ENCODE assay signal across 24 mouse cellular contexts in genomic region chr4:133719791-133720190, GRCm38 (mm10). TPM values are rescaled to one million over a fixed set of nuclear protein-coding genes. Genes with fewer than 3 reads are reported as not detected.
A peak's percentile ranks its signal among the peaks of the same experiment; 100 is the strongest.
DNase-seq lines count a peak whose midpoint lies in the region; ATAC-seq lines count a peak whose summit lies in the region.
"Had no signal": no experiment of that assay in that cellular context is flagged by ENCODE, and none has a peak within 500 bp of the region (broad histone marks: within the 10 kb centered on the region; RNA-seq: fewer than 3 reads in every experiment).

No protein-coding gene starts in this region.

- no peak overlapping the region for H3K9ac ChIP-seq in embryonic facial prominence, embryonic 13.5 days
- H3K9ac ChIP-seq: embryonic facial prominence, embryonic 12.5 days; embryonic facial prominence, embryonic 15.5 days; forebrain, embryonic 12.5 days had no signal

- H3K4me1 ChIP-seq in embryonic facial prominence, embryonic 13.5 days, result no peaks in the 10 kb centered on the region
- H3K4me1 ChIP-seq in embryonic facial prominence, embryonic 10.5 days, result no peaks in the 10 kb centered on the region
- H3K4me1 ChIP-seq: embryonic facial prominence, embryonic 12.5 days; embryonic facial prominence, embryonic 15.5 days; forebrain, embryonic 12.5 days had no signal

- no peak overlapping the region for H3K4me2 ChIP-seq in embryonic facial prominence, embryonic 13.5 days
- H3K4me2 ChIP-seq: embryonic facial prominence, embryonic 12.5 days; embryonic facial prominence, embryonic 15.5 days; forebrain, embryonic 12.5 days had no signal

- DNase-seq in embryonic facial prominence, embryonic 10.5 days (ENCODE audit: low spot score), result no peak
- peak; percentile 21 for DNase-seq in CD4-positive helper T cell, adult 2 months (ENCODE audit: low read depth, low spot score)
- DNase-seq in naive thymus-derived CD4-positive, alpha-beta T cell, adult 2 months (ENCODE audit: low read depth), result peak; percentile 58
- DNase-seq in embryo, embryonic 9.5 days (ENCODE audit: extremely low spot score), result no peak
- no peak for DNase-seq in layer of hippocampus, adult 11-12 months (ENCODE audit: low spot score)
- DNase-seq: adrenal gland, adult 8-10 months; adrenal gland, postnatal 14 days; adrenal gland, postnatal 36 days; B cell, adult 2 months; cerebellum, adult 11-12 months; cerebellum, adult 2 months; cerebellum, adult 9-10 months; cerebellum, postnatal 10 days; cerebellum, postnatal 25 days had no signal

- no peak for ATAC-seq in embryonic facial prominence, embryonic 13.5 days (ENCODE audit: insufficient number of reproducible peaks, insufficient read depth, low FRiP score, low TSS enrichment, low read depth)
- peak; percentile 34 for ATAC-seq in CD4-positive, CD25-positive, alpha-beta regulatory T cell, adult 4 months
- ATAC-seq: activated CD4-positive, CD25-positive, alpha-beta regulatory T cell, adult 4 months; forebrain, embryonic 14.5 days; forebrain, embryonic 16.5 days had no signal

- H3K27me3 ChIP-seq in embryonic facial prominence, embryonic 13.5 days, result no peaks in the 10 kb centered on the region
- no peaks in the 10 kb centered on the region for H3K27me3 ChIP-seq in embryonic facial prominence, embryonic 10.5 days (replicated peaks; ENCODE audit: low read depth, poor library complexity, severe bottlenecking)
- H3K27me3 ChIP-seq: embryonic facial prominence, embryonic 12.5 days; embryonic facial prominence, embryonic 15.5 days; forebrain, embryonic 12.5 days had no signal

- 0 out of 2 replicates have a peak overlapping the region, but pooled peaks have one; percentile 48 for H3K27ac ChIP-seq in embryonic facial prominence, embryonic 13.5 days
- H3K27ac ChIP-seq in embryonic facial prominence, embryonic 10.5 days (replicated peaks), result no peak overlapping the region
- H3K27ac ChIP-seq: embryonic facial prominence, embryonic 12.5 days; embryonic facial prominence, embryonic 15.5 days; forebrain, embryonic 10.5 days; forebrain, embryonic 12.5 days had no signal

- no peaks in the 10 kb centered on the region for H3K9me3 ChIP-seq in embryonic facial prominence, embryonic 13.5 days
- no peaks in the 10 kb centered on the region for H3K9me3 ChIP-seq in embryonic facial prominence, embryonic 10.5 days
- H3K9me3 ChIP-seq: embryonic facial prominence, embryonic 12.5 days; embryonic facial prominence, embryonic 15.5 days; forebrain, embryonic 10.5 days; forebrain, embryonic 12.5 days had no signal

- 82% methylated on average over 3 of the region's 3 CpGs for WGBS in embryonic facial prominence, embryonic 13.5 days
- WGBS in embryonic facial prominence, embryonic 10.5 days, result 91% methylated on average over 3 of the region's 3 CpGs

- H3K4me3 ChIP-seq in embryonic facial prominence, embryonic 13.5 days, result no peak overlapping the region
- no peak overlapping the region for H3K4me3 ChIP-seq in embryonic facial prominence, embryonic 10.5 days
- H3K4me3 ChIP-seq: embryonic facial prominence, embryonic 12.5 days; embryonic facial prominence, embryonic 15.5 days; erythroblast, embryonic 14.5 days; forebrain, embryonic 10.5 days; forebrain, embryonic 12.5 days had no signal

- peaks cover 86% of the 10 kb centered on the region for H3K36me3 ChIP-seq in embryonic facial prominence, embryonic 13.5 days
- peaks cover 99% of the 10 kb centered on the region for H3K36me3 ChIP-seq in embryonic facial prominence, embryonic 10.5 days (replicated peaks)

RNA-seq across cellular contexts. Expression of gene Arid1a, which starts 36.8 kb away (rescaled TPM):
- polyA plus RNA-seq in embryonic facial prominence, embryonic 13.5 days (2015; fragmentation: Nextera tagmentation; extraction: Ambion mirVana), result 36.0 and 36.4 TPM in 2 replicates
- polyA plus RNA-seq in embryonic facial prominence, embryonic 10.5 days (2016; fragmentation: Nextera tagmentation; extraction: Ambion mirVana), result 38.9 and 40.0 TPM in 2 replicates
- polyA plus RNA-seq in CD4-positive, CD25-positive, alpha-beta regulatory T cell, adult 4 months (2017; shearing (Covaris generic)), result 10 to 100 TPM; 74.4 to 76.7 TPM

RNA-seq across cellular contexts. Expression of gene Pigv, which starts 47.3 kb away (rescaled TPM):
- 17.1 and 17.4 TPM in 2 replicates for polyA plus RNA-seq in embryonic facial prominence, embryonic 13.5 days (2015; fragmentation: Nextera tagmentation; extraction: Ambion mirVana)
- 14.8 TPM in 2 replicates for polyA plus RNA-seq in embryonic facial prominence, embryonic 10.5 days (2016; fragmentation: Nextera tagmentation; extraction: Ambion mirVana)
- 10 to 100 TPM; 14.3 to 16.3 TPM for polyA plus RNA-seq in CD4-positive, CD25-positive, alpha-beta regulatory T cell, adult 4 months (2017; shearing (Covaris generic))

Comparison
In these comparisons a context has a peak if more than half of its experiments do, and no peak if none do; other contexts are left out.
1. DNase-seq: peak in CD4-positive helper T cell, adult 2 months (single experiment) and naive thymus-derived CD4-positive, alpha-beta T cell, adult 2 months (single experiment); none in embryonic facial prominence, embryonic 10.5 days (single experiment), embryo, embryonic 9.5 days (single experiment) and layer of hippocampus, adult 11-12 months (single experiment).